Mouse (Mus musculus): ENCODE data around the gene Yju2. TPM values are rescaled to one million over a fixed set of nuclear protein-coding genes. Genes with fewer than 3 reads are reported as not detected.
A peak's percentile ranks its signal among the peaks of the same experiment; 100 is the strongest.

Yju2 gene
- total RNA-seq, 4 experiments from 2014 or later, result 18.6 to 21.4 (median 20.3) TPM

DNA sequence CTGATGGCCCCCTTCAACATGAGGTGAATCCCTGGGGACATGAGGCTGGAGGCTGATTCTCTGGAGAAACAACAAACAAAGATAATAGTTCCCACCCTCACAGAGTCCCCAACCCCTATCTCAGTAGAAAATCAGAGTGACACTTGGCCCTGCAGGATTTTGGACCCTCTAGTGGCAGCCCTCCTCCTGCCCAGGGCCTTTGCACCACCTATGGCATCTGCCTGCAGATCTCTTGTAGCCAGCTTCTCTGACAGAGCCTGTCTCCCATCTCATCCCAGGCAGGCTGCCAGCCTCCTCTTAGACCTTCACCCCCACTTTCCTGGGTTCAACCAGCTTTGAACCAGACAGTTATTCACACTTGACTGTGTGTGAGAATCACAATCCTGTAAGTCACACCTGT is 1.9 kb downstream of the Yju2 start:
- DNase-seq, result no peak

DNA sequence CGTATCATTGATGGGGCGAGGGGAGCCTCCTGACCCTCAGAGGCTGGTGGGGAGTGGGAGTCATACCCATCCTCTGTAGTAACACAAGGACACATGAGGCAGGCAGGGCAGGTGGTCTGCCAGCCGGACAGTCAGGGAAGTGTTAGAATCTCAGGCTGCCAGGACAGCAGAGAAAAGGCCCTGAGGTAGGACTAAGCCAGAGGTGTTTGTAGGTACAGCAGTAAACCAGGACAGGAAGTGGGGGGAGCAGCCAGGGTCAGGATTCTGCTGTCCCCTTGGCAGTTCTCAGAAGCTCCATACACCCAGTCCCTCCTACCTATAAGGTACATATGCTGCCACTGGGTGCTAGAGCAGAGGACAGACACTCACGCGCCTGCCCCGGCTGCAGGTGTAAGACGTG is 2.7 kb downstream of the Yju2 start:
- no peak for DNase-seq

DNA sequence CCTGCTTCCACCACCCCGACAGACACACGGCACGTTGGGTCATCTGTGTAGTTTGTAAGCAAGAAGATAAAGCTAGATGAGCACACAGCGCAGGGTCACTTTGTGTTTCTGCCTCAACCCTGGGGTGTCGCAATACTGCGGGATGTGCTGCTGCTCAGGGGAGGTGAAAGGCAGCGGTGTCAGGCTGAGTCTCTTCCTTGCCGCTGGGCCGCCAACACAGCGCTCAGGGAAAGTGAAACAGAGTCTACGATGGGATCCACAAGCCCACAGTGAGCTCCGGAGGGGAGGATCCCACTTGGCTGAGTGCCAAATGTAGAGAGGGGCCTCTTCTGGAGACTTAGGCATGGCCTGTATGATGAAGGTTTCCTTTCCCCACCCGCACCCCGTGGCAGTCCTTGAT is 4.3 kb downstream of the Yju2 start:
- no peak for DNase-seq

DNA sequence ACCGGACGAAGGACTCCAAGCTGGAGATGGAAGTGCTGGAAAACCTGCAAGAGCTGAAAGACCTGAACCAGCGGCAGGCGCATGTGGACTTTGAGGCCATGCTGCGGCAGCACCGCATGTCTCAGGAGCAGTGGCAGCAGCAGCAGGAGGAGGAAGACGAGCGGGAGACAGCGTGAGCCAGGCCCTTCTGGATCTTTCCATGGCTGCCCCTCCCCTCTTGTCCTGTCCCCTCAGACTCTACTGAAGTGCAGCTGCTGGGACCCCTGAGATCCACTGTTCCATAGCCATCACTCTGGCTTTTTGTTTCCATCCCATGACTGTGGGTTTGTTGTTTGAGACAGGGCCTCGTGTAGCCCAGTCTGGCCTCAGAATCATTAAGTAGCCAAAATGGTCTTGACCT is 5.6 kb downstream of the Yju2 start:
- no peak for DNase-seq

DNA sequence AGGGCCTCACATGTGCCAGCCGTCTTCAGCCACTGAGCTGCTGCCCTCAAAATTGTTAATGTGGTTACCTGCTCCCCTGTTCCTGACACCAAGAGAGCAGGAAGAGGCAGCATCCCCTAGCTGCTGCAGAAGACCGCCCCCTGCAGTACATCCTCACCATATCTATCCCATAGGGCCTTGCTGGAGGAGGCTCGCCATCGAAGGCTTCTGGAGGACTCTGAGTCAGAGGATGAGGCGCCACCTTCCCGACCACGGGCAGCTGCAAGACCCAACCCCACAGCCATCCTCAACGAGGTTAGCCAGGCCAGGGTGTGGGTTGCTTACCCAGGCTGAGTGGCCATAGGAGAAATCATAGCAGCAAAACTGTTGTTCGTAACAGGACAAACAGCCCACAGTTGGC is 6.1 kb downstream of the Yju2 start:
- DNase-seq, result no peak

DNA sequence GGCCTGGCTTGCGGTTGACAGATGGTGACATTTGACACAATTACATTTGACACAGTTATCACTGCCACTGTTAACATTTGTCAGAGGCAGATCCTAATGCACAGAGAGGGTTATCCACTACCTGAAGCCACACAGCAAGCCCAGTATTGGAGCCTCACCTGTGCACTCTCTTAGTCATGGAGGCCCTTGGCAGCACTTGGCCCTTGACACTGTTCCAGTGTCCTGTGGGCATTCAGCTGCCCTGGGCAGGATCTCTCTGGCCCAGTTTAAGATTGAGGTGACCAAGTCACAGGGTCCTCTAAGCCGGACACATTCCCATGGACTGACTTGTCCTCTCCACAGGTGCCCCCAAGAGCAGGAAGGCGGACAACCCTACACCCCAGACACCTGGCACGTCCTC is 8.3 kb downstream of the Yju2 start:
- DNase-seq, result no peak

DNA sequence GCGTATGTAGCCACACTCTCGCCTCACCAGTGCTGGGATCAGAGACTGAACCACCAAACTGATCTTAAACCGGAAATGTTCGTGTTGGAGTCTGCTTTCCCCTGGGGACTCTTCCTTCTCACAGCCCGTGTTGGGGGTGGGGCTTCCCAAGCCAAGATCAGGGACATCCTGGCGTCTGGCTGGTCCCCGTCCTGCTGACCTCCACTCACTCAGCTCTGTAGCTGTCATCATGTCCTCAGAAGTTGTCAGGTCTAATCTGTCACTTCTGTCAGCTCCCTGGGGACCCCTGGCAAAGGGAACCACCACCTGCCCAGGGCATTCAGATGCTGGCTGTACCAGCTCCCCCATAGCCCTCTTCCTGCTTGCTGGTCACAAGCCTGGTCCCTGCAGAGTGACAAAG is 9.3 kb downstream of the Yju2 start:
- DNase-seq, result no peak

DNA sequence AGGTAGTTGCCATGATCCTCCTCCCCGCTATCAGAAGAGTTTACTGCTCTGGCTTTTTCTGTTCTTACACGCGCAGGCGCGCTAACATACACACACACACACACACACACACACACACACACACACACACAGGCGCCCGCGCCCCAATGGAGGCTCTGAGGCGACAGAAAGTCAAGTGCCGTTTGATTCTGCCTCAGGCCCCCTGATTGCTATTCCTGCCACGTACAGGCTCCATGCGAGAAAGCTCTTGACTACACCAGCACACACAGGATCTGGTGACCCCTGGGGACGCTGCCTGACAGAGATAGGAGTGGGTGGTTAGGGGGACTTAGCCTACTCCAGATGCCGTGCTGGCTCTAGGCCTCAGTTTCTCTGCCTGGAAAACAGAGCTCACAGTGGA is 10.7 kb downstream of the Yju2 start:
- DNase-seq, result no peak

DNA sequence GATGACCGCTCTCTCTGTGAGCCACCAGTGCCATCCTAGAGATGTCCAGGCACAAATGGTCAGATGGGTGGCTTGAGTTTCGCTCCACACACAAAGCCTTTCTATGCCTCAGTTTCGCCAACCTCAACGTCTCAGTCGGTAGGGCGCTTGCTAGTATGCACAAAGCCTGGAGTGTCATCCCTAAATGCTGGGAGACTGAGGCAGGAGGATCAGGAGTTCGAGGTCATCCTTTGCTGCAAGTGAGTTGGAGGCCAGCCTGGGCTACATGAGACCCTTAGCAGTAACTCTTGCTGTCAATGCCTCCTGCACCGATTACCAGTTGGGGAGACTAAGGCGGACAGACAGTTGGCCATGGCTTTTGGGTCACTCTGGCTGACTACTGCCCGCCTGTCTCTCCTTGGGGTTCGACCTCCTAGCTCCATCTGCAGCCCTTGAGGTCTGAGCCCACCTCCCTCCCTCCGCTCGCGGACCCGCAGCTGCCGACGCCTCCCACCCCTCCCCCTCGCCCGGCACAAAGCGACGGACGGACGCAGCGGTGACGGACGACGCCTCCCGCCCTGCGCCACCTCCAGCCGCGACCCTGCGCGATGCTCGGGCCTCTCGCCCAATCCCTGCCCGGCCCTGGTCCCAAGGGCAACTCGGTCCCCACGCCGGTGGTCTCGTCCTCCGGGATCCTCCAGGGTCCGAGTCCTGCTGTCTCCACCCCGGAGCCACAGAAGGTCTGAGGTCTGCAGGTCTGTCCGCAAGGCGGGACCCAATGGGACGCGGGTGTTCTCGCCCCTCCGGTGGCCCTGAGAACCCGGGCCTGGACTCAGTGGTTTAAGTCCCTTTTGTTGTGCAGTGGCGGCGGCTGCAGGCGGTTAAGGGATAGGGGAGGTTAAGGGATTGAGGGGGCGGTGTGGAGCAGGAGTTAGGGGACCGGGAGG is 11.3 kb downstream of the Yju2 start, which contains the start of gene Shd:
TSS of gene Shd (plus strand) at position 502 of the 926 bp plus-strand sequence.
- DNase-seq, result no peak

DNA sequence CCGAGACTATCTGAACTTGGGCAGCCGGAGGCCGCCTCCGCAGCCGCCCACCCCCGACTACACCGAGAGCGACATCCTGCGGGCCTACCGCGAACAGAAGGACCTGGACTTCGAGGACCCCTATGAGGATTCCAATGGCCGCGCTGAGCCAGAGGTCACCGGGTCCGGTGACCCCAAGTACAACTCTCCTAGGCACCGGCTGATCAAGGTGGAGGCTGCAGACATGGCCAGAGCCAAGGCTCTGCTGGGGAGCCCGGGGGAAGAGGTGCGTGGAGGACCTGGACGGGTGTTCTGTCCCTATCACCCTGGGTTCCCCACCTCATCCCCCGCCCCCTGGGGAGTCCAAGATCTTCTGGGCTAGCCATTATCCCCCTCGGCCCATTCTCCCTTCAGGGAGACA is 12.6 kb downstream of the Yju2 start:
- no peak for DNase-seq

DNA sequence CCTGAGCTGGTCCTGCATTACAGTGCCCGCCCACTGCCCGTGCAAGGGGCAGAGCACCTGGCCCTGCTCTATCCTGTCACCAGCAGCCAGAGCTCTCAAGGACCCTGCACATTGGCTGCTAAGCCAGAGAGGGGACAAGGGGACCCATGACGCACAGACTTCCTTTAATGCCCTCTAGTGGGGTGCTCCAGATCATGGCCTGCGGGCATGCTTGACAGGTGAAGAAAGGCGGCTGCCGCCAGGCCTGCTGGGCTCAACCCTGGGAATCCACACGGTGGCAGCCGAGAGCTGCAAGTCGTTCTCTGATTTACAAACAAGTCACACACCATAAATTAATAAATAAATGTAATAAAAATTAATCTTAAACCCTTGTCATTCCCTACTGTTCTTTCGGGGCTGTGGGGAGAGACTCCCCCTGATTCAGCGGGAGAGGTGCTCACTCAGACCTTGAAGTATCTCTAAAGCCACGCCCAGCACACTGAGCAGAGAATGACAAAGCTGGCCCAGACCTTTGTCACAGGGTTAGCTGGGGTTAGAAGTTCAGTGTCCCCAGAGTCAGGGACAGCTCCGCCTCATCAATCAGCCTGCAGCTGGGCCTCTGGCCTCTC is 17.5 kb downstream of the Yju2 start:
- DNase-seq, result peak; percentile 66

DNA sequence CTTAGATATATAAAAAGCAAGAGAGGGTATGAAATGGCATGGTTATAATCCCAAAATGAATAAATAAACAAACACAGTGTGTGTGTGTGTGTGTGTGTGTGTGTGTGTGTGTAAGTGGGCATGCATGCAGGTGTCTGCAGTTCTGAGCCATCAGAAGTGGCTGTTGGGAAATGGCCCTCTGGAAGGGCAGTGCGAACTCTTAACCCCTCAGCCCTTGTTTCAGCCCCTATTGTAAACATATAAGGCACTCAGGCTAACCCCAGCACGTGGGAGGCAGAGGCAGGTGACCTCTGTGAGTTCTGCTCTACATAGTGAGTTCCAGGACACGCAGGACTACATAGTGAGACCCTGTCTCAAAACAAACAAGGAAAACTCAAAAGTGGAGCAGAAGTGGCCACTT is 18.4 kb downstream of the Yju2 start:
- no peak for DNase-seq

DNA sequence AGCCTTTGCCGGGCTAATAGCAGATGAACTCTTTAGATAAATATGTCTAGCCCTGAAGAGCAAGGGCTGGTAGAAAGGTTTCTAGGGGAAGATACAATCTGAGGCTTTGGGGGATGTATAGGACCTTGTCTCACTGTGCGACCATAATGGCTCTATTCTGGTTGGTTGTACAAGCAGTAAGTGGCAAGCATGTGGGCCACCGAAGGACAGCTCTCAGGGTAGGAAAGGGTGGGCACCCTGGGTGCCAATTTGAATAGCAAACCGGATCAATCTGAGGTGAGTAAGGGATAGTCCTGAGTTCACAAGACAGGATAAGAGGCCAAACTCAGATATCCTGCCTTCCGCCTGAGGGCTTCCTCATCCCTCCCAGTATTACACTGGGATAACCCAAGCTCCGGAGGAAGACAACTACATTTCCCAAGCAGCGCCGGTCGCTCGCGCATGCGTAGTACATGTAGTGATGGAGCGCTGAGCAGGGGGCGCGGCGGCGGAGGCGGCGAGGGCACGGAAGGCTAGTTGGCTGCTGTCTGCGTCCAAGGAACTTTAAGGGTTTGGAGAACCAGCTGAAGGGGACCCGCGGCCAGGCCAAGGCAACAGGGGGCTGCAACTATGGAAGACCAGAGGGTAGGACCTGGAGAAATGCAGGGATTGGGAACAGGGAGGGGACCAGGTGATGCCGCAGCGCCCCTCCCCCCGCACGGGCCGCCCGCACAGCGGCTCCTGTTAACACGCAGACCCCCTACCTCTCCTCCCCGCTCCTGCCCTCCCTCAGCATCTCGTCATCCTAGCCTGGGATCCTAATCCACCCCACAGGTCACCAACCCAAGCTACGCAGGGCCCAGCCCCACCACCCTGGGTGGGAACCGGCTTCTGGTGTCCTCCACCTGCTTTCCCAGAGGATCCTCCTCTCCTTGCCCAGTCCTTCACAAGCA is 27.4 kb downstream of the Yju2 start, which contains the start of gene Fsd1:
TSS of gene Fsd1 (plus strand) at position 480 of the 932 bp plus-strand sequence.
- no peak for DNase-seq

DNA sequence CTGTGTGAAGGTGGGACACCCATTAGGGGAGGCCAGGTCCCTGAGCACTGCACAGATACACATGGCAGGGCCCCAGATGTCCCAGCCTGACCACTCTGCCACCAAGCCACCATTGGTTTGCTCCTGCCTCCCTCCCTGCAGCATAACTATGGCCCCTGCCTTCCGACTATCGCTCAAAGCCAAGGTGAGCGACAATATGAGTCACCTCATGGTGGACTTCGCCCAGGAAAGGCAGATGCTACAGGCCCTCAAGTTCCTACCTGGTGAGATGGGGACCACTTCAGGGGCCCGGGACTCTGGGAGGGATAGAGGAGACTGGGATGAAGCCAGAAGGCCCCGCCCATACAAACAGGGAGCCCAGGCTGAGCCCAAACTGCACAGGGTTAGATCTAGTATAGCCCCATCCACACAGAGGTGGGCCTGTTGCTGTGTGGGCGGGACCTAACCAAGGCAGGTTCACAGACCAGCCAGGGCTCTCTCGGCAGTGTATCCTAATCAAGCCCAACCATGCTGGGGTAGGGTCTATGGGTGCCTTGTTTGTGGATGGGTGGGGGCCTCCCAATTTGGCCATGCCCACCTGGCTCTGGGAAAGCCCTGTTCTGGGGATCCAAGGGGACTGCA is 31.5 kb downstream of the Yju2 start:
- no peak for DNase-seq

DNA sequence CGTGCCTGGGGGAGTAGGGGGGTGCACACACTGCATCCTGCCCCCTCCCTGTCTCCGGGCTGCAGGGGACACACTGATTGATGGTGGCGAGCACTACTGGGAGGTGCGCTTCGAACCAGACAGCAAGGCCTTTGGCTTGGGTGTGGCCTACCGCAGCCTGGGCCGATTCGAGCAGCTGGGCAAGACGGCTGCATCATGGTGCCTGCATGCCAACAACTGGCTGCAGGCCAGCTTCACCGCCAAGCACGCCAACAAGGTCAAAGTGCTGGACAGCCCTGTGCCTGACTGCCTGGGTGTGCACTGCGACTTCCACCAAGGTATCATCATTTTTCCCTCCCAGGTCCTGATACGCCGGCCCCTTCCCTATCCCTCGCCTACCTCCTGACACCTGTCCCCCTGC is 37.1 kb downstream of the Yju2 start:
- DNase-seq, result peak; percentile 71

DNA sequence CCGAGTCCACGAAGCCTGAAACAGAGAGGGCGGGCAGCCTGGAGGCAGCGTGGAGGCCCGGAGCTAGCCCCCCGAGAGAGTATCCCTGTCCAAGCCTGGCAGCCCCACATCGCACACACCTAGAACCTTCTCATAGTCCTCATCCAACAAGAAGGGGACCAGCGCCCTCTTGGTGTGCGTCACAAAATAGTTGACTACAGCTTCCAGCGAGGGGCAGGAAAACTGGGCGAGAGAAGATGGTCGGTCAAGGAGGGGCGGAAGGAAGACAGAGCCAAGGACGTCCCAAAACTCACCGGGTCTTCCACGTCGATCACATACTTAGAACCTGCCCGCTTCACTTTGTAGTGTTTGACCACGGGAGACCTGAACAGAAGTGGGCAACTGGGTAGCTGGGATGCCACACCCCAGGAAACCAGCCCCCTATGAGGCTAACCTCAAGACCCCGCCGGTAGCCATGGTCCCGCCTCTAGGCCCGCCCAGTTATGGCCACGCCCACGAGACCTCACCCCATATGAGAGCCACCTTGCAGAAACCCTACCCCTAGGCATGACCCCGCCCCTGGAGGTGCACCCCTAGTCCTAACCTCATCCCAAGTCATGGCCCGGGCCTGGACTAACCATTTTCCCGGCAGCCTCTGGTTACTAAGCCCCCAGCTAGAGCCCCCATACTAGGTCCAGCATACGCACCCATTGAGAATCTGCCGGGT is 41.0 kb downstream of the Yju2 start:
- DNase-seq, result no peak

DNA sequence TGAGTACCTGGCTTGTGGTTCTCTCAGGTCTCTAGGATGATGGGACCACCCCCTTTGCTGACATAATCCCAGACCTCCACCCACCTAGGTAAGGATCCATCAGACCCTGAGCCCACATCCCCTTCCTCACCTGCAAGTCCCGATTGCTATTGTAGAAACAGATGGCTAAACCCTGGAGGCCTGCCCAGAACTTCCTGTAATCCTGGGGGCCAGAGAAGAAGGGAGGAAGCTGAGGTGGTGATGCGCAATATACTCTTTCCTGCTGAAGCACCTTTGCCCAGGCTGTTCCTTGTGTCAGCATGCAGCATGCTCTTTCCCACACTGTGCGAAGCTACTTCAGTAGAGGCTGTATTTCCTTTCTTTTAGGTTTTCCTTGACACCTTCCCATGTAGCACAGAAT is 44.1 kb downstream of the Yju2 start:
- no peak for DNase-seq

DNA sequence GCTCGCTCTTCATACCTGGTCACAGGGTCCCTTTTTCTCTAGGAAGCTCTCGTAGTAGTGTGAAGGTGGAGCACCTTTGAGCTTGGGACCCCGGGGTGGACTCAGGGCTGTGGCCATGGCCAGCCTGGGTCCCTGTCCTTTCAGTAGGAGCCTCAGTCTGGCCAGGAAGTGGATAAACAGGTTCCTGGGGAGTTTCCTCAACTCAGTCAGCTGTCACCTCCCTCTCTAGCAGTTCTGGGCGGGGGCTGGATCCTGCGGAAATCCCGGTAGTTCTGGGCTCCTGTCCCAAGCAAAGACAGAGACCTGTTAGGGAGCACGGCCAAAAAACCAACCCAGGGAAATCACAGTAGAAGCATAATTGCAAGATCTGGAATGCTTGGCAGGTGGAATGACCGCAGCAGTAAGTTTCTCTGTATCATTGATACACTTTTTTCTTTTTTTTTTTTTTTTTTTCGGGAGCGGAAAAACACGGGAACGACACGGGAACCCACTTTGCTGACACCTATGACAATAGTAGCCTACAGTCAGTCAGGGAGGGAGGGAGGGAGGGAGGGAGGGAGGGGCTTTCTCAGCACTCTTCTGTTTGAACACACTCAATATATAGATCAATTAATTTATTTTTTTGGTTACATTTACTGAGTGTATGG is 46.6 kb downstream of the Yju2 start, which contains the start of the genes Stap2 and Mpnd:
TSS of gene Stap2 (minus strand) at position 170 of the 647 bp plus-strand sequence.
TSS of gene Mpnd (plus strand) at position 297 of the 647 bp plus-strand sequence.
- peak; percentile 15 for DNase-seq

DNA sequence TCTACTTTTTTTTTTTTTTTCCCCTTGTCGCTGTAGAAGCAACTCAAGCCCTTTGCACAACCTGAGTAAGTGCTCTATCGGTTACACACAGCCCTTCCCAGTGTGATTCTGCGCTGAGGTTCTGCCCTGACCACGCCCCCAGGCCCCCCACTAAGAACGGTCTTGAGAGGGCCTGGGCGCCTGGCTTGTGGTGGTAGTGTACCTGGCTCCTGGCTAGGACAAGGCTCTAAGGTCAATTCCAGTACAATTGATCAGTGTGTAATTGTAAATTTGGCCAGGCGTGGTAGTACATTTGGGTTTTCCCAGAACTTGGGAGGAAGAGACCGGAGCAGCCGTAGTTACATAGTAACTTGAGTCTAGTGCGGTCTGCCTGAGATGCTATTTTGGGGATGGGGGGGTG is 48.1 kb downstream of the Yju2 start:
- no peak for DNase-seq

DNA sequence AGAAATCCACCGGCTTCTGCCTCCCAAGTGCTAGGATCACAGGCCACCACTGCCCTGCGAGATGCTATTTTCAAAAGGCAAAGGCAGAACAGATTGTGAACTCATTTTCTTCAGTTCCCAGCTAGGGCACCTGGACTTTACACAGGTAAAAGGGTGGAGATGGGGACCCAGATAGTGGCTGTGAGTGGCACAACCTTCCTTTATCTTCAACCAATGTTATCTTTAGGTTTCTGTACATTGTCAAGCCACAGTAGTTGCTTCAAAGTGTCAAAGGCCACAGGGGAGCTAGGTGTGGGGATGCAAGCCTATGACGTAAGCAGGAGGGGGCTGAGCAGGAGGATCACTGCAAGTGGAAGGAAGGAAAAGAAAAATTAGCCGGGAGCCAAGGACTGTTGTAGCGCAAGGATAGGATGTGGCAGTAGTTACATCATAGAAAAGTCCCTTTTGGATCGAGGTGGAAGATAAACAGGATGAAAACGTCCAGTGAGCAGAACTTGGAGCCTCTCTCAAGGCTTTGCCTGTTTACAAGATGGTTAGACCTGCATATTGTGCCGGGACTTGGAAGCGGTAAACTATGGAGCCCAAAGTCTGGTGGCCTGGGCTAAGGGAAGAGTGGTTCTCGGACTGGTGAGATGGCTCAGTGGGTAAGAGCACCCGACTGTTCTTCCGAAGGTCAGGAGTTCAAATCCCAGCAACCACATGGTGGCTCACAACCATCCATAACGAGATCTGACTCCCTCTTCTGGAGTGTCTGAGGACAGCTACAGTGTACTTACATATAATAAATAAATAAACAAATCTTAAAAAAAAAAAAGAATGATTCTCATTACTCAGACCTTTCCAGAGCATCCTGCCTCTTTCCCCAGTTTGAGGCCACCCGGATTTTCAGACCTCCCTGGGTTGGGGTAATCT is 48.8 kb downstream of the Yju2 start:
- DNase-seq, result peak; percentile 9

Data from adrenal gland, adult 8-10 months (tissue).